Mouse (Mus musculus): ENCODE measurements around the gene Dcun1d3.

Gene Dcun1d3

DNA sequence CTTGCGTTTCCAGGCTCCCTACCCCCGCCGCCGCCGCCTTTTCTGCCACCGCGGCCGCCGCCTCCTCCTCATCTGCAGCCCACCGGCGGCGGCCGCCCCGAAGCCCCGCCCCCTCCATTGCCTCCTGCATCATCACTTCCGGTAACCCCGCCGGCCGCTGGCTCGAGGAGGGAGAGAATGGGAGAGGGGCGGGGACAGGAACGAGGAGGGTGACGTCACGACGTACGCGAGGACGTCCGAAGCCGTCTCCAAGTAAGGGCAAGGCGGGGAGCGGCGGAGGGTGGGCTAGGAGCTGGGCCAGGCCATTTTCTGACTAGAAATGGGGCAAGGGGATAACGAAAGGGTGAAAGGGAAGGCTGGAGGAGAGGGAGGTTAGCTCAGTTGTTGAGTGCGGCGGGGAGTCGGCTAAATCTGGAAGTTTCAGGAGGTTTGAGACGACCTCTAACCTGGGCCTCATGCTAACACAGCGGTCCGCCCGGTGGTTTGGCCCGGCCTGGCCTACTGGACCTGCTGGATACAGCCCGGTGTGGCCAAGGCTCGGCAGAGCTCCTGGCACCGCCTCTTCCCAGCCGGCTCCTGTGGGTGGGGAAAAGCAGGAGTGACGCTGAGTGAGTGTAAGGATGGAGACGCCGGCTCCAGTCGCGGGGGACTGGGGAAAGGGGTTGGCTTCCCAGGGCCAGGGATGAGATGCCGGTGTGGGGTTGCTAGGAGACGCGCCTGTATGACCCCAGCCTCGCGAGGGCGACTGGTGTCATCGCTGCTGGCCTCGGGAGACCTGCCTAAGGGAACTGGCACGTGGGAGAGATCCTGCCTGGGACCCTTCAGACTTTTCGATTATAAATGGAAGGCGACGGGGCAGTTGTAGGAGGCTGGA, at the start of gene Dcun1d3, which contains the start of gene Lyrm1:
Gene Dcun1d3, minus strand, starts transcription at position 660 of the 874 bp plus-strand sequence.
Gene Lyrm1, plus strand, starts transcription at position 223 of the 874 bp plus-strand sequence.
- DNase-seq (ENCODE audit: low spot score): peak; percentile 99

DNA sequence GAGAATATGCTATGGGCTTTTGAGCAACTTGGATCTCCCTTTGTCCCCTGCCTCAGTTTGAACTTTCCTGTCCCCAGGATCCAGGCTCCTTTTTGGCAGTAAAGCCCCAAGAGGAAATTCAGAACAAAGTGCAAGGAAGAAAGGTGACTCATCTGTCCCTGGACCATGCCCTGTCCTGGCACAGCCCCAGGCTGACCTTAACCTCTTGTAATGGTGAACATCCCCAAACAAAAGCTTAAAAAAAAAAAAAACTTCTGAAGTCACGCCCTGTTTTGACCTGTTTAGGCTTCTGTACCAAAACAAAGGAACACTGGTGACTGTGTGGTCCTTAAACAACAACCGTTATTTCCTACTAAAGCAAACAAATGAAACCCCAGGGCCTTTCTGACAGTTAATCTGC, 45.5 kb upstream of the Dcun1d3 start:
- no peak for DNase-seq (ENCODE audit: low spot score)

DNA sequence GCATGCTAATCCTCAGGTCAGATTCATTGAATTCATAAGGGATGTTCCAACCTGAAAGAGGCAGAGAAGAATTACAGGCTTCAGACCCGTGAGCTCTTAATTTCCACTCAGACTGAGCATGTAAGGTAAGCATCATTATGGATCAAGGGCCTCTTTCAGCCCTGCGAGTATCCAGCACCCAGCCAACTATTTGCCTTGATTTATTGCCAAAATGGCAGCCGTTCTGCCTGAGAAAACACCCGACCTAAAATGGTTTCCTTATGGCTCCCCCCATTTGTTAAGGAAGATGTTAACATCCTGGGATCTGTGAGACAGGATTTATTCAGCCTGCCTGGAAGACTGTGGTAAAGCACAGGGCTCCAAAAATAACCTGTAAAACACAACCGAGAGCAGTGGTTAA, 40.9 kb upstream of the Dcun1d3 start:
- no peak for DNase-seq (ENCODE audit: low spot score)

DNA sequence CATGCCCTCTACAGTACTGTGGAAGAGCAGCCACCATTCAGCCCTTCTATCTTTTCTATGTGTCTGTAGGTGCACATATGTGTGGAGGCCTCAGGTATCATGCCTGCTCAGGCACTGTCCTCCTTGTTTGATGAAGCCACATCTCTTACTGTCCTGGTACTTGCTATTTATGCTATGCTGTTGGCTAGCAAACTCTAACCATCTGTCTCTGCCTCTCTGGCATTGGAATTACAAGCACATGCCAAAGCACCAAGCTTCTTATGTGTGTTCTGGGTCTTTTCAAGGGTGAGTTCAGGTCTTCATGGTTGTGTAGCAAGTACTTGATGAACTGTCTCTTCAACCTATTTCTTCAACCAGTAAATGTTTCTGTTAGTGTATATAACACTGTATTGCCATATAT, 40.2 kb upstream of the Dcun1d3 start:
- no peak for DNase-seq (ENCODE audit: low spot score)

DNA sequence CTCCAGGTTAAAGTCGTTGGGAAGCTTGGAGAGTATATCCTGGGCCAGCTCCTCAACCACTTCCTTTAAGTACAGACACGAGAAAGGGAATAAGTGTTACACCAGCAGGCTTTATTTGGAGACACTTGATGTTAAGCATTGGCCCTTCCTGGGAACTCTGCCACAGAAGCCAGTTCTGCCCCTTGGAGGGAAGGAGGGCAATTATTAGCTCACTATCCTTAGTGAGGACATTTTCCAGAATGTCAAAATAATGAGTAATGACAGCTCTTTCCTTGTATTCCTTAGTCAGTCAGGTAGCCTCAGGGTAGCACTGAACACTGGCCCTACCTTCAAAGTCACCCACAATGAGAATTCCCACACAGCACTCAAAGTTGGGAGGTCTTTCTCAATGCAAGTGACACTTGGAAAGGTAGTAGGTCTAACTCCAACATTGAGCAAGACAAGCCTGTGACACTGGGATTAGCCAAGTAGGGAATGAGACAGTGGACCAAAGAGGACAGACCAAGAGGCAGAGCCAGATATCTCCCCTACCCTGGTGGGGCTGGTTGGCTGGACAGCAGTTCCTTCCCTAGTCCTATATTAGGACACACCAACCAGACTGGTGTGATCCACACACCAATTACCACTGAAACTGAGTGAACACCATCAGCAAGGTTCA, 32.8 kb upstream of the Dcun1d3 start:
- no peak for DNase-seq (ENCODE audit: low spot score)

DNA sequence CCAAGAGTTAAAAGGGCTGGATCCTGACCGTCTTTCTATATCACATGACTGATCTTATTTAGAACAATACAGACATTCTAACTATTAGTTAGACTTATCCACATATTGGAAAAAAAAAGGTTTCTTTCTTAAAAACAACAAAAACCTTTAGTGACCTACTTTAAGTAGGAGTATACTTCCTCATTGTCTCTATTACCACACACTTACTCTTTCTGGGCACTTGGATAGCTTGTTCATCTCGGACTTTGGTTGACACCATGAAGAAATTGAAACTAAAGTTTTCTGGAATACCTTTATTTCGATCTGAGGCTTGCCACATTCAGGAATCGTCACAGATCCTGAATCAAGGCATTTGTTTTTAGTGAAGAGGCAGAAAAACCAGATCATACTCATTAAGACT, 25.0 kb upstream of the Dcun1d3 start:
- DNase-seq (ENCODE audit: low spot score): no peak

DNA sequence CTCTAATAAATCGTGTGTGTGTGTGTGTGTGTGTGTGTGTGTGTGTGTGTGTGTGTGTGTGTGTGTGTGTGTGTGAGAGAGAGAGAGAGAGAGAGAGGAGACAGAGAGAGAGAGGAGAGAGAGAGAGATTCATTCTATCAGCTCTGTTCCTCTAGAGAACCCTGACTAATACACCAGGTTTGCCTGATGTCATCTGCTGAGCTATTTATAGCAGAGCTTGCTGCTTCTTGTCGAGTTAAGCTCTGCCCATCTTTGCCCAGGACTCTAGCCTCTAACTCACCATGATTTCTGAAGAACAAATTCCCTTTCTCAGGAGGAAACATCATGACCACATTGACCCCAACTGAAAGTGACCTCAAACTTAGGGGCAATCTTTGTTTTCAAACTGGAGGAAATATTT, 24.4 kb upstream of the Dcun1d3 start:
- no peak for DNase-seq (ENCODE audit: low spot score)

DNA sequence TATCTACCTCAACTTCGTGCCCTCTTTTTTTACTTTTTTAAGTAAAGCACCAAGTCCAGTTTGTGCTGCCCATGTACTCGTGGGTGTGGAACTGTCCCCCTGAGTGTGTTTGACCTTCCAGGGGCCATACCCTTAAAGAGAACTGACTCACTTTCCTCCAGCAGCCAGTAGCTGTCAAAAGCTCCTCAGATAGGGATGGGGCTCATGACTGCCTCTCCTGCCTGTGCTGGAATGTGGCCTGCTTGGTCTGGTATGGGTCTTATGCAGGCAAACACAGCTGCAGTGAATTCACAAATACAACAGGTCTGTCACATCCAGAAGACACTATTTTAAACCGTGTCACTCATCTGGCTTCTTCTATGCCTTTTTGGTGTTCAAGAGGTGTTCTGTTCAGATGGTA, 15.6 kb upstream of the Dcun1d3 start:
- DNase-seq (ENCODE audit: low spot score): no peak

DNA sequence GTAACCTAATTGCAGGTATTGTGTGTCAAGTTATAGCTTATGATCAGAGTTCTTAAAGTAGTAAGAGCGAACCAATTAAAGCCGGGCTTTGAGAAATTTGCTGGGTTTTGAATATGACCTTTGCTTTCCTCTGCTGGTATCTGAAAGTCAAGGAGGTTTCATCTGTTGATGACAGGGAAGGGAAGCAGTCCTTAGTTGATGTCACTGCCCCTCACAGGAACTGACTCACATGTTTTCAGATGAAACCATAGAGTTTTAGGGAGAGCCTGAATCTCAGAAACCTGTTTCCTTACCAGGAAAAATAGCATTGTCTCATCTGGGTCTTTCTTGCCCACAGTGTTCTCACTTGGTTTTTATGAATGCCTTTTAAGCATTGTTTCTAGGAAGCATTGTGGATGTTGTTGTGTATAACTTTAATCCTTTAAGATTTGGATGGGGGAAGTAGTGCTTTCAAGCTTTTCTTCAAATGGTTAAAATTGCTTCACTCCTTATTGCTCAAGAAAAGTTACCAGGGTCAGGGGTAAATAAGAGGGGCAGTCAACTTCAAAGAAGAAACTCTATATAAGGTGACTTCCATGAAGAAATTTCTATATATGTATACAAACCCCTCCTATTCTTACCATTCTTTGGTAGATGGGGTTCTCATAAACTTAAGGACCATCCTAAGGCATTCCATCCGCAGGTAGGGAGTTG, 10.6 kb upstream of the Dcun1d3 start:
- DNase-seq (ENCODE audit: low spot score): no peak

DNA sequence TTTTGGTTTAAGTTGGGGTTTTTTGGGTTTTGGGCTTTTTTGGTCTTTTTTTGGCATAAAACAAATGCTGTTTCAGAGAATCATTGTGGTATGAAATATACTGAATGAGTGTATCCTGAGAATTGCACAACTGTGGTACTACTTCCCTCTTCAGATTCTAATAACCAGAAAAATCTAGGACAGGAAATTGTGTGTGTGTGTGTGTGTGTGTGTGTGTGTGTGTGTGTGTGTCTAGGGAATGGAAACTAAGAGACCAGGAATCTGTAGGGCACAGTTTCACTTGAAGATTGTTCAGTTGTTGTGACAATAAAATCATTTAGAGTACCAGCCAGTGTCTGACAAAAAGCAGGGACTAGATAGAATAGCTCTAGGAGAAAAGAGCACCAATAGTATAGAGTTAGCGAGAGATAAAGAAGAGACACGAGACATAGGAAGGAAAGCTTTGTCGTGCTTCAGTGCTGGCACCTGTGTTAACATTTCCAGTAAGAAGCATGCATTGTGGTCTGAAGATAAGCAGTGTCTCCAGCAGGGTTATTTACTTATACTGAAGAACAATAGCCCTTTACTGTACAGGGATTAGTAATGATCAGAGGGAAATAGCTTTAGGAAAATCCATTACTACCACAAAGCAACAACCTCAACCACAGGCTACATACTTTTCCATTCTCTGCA, 3.4 kb upstream of the Dcun1d3 start:
- no peak for DNase-seq (ENCODE audit: low spot score)

DNA sequence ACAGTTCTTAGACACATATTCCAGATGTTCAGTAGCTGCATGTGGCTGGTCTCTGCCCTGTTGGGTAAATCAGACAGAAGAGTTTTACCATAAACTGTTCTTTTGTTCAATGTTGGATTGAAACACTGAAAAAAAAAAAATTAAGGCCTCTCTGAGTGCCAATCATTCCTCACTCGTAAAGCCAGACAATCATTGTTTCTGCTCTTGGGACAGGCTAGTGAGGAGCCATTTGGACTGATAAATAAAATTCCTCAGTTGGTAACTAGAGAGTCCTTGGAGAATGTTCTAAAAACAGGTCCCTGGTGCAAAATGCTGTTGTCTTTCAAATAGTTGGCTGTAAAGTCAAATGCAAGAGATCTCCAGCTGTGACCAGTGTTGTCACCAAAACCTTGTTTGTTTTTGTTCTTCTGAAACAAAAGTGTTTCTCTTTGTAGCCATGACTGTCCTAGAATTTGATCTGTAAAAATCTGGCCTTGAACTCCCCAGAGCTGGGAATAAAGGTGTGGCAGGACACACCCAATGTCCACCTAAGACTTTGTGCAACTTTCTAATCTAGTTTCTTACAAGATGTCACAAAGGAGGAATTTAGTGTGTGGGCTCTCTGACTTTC, 2.3 kb upstream of the Dcun1d3 start:
- DNase-seq (ENCODE audit: low spot score): no peak

DNA sequence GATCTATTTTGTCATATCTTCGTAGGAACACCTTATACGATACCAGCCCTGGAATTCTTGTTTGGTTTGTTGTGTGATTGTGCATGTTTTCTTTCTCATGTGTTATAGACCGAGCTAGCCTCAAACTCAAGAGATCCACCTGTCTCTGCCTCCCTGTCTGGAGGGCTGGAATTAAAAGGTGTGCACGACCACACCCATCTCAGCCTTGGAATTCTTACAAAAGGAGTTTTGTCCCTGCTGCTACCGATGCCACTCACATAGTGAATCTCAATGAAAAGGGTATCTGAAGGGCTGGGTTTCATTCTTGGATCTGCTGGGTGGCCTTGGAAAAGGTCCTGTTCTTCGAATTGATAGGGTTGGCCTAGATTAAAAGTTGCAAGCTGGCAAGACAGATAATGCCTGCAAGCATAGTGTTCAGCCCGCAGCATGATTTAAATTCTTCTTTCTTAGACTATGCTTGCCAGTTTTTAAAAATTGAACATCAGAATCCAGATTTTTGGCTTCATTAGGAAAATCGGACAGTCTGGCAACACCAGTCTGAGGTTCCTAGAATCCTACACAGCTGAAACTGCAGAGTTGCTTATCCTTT, 1.5 kb upstream of the Dcun1d3 start:
- DNase-seq (ENCODE audit: low spot score): no peak

DNA sequence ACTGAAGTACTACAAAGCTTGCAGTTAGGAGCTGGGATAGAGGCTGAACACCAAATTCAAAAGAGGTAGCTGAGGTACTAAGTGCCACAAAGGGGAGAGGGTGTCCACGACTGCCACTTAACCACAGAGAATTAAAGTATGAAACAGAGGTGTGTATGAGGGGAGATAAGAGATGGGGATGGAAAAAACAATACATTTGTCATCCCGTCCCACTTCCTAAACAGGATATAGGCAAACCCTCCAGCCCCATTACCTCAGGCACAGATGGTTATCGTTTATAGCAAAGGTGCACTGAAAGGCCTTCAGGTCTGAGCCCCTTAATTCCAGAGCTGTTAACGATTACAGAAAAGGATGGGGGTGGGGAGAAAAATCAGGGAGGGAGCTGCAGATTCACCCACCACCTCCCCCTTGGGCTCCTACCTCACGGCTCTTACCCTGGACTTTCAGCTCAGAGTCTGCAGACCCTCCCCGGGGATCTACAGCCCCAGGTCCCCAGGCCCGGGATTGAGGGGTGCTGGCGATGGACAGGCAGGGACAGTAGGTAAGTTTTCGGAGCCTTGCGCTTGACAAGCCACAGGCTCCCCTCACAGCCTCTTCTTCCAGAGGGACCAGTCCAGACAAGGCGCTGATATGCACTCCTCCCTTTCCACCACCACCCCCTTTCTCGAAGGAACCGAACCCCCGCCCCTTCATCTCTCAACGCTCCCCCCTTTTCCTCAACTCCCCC, 1.1 kb downstream of the Dcun1d3 start:
- no peak for DNase-seq (ENCODE audit: low spot score)

DNA sequence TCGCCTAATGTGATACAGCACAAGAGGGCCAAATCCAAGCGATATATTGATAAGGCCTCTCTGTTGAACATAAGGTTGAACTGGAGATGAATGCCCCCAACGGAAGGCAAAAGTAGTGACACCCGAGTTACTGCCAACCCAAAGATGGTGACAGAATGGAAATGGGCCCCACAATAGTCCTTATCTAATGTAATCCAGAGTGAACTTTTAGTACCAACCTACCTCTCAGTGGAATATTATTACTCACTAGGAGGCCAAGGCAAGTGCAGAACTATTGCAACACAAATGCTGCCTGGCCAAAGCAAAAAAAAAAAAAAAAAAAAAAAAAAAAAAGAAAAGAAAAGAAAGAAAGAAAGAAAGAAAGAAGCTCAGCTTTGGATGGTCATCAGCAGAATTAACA, 3.4 kb downstream of the Dcun1d3 start:
- DNase-seq (ENCODE audit: low spot score): no peak

DNA sequence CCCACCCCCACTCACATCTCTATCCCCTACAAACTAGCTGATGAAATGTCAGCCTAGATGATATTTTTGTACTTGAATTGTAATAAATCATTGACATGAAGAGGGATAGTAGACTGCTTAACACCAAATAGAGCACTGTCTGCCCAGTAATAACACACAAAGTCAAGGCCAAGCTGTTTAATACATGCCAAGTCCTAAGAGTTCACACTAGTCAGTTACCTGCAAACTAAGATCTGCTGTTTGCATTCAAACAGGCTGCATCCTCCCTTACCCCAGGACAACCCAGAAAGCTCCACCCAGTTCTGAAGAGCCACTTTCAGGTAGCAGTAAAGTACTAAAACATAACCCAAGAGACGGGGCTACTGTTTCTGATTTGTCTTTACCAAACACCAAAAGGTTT, 3.9 kb downstream of the Dcun1d3 start:
- no peak for DNase-seq (ENCODE audit: low spot score)

DNA sequence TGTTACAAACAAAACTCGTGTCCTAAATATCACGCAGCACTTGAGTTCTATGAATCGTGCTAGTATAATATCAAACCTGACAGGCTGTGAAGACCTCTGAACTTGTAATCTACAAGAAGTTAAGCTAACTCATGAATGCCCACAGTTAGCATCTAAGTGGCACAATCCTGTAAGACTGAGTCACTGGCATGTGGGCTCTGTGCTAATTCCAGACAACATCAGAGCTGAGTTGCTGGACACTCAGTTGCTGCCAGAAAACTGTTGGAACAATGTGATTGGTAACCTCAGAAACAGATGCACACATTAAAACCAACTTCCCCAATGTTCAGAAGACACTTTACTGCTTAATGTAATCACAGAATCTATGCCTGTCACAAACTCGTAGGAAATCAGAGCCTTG, 8.2 kb downstream of the Dcun1d3 start:
- DNase-seq (ENCODE audit: low spot score): no peak

DNA sequence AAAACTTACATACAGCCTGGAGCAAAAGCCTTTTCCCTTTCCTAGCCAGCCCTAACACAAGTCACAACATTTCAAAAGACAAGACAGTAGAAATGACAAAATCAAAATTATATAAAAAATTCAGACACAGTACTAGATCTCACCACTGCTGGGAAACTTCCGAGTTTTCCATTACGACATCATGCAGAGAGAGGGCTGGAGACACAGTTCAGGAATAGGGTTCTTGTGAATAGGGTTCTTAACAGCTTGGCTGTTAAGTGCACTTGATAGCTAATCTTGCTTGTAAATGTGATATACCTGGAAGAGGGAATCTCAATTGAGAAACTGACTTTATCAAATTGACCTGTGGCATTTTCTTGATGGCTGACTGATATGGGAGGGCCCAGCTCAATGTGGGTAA, 14.9 kb downstream of the Dcun1d3 start:
- DNase-seq (ENCODE audit: low spot score): no peak

DNA sequence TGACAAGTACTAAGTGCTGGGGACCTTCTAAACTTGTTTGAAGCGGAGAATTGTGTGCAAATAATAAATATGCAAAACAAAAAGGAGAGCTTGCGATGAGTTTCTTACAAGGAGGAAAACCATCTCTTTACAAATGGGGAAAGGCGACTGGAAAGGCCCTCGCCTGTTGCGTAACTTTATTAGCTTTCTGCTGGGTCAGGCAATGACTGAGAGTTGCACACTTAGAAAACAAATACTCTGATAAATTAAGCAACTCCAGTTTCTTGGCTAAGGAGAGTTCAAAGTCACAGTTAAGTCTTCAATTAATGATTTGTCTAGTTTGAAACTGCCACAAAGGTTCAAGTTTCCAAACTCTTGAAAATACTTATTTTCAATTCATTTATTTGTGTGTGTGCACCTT, 15.8 kb downstream of the Dcun1d3 start:
- no peak for DNase-seq (ENCODE audit: low spot score)

DNA sequence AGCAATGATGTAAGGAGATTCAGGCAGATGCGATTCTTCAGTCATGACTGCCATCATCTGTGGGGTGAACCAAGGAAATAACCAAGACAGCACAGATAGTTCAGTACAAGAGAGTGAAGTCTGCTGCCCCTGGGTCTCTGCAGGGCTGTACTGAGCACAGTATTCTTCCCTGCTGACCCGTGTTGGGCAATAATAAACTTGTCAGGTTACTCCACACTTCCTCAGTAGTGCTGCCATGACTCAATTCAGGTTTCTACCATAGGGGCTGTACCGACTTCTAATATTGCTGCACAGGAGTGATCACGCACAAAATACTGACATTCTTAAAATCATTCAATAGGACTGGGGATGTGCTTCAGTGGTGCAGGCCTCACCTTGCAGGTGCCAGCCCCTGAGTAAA, 16.9 kb downstream of the Dcun1d3 start:
- no peak for DNase-seq (ENCODE audit: low spot score)

DNA sequence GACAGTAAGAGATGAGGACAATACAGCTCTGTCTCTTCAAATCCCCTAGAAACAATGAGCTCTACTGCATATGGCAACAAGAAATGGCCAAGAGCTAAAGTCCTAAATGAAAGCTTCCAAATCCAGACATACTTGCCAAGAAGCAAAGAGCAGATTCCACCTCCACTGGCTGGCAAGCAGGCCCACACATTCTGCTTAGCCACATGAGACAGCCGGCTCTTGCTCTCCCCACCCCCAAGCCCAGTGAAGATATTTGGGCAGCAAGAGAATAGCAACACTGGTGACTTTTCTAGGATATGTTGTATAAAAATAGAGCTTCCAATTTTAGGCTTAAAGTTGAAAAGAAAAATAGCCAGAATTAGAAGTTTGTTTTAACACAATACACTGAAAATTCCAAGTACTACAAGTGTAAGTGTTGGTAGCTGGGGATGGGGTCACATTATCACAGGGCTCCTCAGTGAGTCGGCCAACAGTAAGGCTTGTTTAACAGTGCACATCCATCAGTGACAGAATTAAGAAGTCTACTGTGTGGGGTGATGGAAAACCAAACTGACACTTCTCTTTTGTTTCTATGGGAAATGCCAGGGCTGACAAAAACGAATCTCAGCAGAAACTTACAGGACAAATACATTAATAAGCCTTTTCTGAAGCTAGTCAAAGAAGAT, 20.2 kb downstream of the Dcun1d3 start:
- DNase-seq (ENCODE audit: low spot score): no peak
